Mouse (Mus musculus) cerebellum, adult 2 months (tissue): ENCODE measurements around the gene Hoxa1.

ENCODE experiments used
- CTCF ChIP-seq: fragments of 200-500 bp; IDR thresholded peaks from 2 replicates; pipeline ENCODE4 v1.5.1; 2011; ENCODE audit warnings: low read depth, mild to moderate bottlenecking, control low read depth, low read length, moderate library complexity, borderline replicate concordance; ENCODE audit not compliant: insufficient read depth
- POLR2A ChIP-seq: fragments of 200-500 bp; IDR thresholded peaks from 2 replicates; pipeline ENCODE4 v1.6.1; 2011; ENCODE audit warnings: low read length, control low read depth, borderline replicate concordance; ENCODE audit not compliant: insufficient read depth

- no peak for TF ChIP-seq CTCF
- TF ChIP-seq POLR2A = no peak
Observed at GRCm38 (mm10) chr6:52170166-52170897, 12.2 kb upstream of the Hoxa1 start.
